Mouse (Mus musculus) 3T3-L1 (cell line): ENCODE results near the gene Slc9a6.

Source experiments
- DNase-seq: peaks from one replicate; pipeline ENCODE4 v3.0.0-alpha.2; 2015; ENCODE audit warnings: low read depth, low spot score

The Slc9a6 gene

DNA sequence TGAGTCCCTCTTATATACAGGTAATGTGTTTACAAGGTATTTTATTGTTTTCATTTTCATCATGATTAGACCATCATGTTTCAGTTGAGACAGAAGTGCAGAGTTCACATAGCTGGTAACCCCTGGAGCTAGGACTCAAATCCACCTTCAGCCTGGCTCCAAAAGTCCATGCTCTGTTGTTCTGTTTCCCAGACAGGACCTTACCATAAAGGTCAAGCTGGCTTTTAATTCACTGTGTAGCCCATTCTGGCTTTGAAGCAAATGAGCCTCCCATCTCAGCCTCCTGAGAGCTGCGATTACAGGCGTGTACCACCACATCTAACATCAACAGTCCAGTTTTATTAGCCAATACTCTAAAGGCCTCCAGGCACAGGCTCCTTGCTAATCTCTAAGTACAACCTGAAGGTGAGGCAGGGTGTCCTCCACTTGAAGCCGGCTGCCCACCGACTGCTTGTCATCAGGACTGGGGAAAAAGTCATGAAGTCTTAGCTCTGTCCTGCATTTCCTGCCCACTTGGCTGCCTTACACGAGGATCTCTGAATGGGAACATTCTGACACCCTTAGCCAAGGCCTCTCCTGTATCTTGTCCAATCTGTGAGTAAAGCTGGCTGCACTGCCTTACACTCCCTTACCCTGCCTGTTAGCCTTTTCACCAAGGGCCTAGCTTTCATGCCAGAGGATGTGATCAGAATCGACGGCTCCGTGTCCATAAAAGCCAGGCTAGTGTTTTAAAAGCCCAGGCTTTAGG is 55.8 kb downstream of the Slc9a6 start:
- no peak for DNase-seq

DNA sequence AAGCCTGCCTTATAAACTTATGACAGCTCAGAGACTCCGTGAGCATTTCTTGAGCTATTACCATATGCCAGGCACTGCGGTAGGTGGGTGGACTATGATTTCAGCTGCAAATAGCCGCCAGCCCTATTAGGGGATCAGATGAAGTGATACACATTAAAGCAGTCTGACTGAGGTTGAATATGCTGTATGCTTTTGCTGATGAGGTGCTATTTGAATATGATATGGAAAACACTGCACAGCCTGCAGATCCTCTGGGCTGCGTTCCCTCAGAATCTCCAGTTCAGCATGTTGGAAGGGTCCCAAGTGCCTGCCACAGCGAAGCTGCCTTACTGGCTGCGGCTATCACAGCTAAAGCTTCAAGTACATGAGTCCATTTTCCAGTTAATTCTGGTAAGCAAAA is 57.7 kb downstream of the Slc9a6 start:
- DNase-seq, result no peak

DNA sequence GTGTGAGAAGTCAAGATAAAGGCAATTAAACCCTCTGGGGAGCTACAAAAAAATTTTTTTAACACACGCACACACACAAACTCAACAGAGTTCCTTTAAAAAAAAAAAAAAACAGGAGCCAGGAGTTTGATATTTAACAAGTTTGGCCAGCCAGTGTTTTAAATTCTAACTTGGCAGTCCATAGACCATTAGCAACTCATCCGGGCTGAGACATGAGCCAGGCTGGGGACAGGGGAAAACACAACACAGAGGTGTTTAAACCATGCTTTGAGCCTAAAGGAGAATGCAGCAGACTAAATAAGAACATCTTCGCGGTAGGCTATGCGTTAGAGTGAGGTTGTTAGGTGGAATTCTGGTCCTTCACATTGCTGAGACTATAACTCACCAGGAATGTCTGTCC is 58.5 kb downstream of the Slc9a6 start:
- no peak for DNase-seq

DNA sequence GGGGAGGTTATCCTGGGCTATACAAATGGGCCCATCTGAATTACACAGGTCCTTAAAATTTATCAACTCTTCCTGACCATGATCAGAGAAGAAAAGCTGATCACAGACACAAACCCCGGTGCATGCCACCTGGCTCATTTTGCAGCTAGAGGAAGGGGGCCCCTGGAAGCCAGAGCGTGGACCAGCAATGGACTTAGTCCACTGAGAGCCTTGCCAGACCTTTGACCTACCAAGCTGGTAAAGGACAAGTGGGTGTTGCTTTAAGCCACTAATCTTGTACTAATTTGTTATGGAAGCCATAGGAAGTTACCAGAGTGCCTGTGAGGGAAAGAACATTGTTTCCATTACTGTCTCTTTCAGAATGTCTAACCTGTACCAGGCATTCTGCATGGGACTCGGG is 58.9 kb downstream of the Slc9a6 start:
- no peak for DNase-seq

- DNase-seq, result no peak
Observed at GRCm38 (mm10) chrX:56675556-56675955, 66.0 kb downstream of the Slc9a6 start.

GRCm38 (mm10) chrX:56677736-56678135 is 68.2 kb downstream of the Slc9a6 start:
- DNase-seq, result peak; percentile 9

DNA sequence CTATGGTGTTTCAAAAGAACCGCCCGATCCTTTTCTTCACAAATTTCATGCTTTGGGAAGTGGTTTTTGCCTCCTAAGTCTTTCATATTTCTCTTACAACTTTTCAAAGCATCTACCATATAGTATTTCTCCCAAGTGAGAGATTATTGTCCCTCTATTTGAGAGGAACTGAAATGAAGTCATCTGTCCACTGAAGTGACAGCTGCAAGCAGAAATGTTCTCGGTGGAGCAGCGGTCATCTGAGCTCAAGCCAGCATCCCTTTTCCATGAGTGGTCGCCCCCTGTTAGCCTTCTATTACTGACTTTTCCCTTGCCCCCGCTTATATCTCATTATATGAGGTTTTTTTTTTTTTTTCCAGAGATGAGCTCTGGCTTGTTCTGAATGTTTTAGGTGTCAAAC is 69.5 kb downstream of the Slc9a6 start:
- DNase-seq, result no peak

GRCm38 (mm10) chrX:56682156-56682720 is 72.7 kb downstream of the Slc9a6 start:
- DNase-seq, result peak; percentile 14

- no peak for DNase-seq
Observed at GRCm38 (mm10) chrX:56683521-56683920, 74.0 kb downstream of the Slc9a6 start.

GRCm38 (mm10) chrX:56692554-56692953 is 83.0 kb downstream of the Slc9a6 start:
- no peak for DNase-seq

DNA sequence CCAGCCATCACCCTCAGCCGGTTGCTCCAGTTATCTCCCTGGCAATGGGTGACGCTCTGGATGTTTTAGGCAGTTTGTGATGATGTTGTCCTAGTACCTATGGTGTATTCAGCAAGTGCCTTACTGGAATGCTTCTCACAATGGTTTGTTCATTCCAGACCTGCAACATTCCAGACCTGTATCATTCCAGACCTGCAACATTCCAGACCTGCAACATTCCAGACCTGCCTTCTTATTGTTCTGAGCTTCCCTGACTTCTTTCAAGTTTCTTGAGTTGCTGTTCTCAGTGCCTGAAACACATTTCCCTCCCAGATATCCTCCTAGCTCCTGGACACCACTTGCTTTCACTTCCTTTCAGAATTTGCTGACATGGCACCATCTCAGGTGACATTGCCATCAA is 85.0 kb downstream of the Slc9a6 start:
- DNase-seq, result no peak

DNA sequence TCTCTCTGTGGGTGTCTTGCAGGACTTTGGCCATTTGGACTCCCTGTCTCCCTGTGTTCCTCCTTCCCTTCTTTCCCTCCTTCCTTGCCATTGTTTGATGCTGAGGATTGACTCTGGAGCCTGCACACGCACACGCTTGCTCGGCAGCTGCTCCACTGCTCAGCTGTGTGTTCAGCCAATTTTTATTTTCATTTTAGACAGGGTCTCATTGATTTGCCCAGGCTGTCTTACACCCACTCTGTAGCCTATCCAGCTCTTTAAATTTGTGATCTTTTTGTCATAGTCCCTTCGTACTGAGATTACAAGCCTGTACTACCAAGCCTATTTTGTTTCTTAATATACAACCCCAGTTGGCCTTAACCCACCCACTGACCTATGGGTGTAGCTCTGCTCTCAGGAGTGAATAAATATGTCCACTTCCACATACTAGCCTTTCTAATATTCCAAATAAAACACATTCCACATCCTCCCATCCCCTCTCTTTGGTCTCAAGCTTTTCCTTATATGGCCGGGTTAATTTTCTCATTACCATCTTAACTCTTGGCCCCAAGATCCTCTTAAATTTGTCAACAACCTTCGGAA is 87.7 kb downstream of the Slc9a6 start:
- no peak for DNase-seq

DNA sequence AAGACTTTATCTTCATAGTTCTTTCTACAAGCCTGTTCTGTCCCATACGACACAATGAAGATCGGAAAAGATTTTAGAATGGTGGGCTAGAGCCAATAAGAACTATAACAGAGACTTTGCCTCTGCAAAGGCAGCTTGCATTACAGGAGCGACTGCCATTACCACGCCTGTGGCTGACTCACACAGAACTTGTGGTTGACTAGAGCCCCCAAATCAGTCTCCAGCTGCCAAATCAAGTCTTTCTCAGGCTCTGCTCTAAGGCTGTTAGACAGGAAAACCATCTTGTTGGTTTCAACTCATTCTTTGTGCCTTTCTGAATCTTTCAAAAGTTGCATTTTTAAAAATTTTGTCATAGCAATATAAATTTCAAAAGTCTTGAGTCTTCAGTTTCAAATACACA is 88.3 kb downstream of the Slc9a6 start:
- DNase-seq, result peak; percentile 56

DNA sequence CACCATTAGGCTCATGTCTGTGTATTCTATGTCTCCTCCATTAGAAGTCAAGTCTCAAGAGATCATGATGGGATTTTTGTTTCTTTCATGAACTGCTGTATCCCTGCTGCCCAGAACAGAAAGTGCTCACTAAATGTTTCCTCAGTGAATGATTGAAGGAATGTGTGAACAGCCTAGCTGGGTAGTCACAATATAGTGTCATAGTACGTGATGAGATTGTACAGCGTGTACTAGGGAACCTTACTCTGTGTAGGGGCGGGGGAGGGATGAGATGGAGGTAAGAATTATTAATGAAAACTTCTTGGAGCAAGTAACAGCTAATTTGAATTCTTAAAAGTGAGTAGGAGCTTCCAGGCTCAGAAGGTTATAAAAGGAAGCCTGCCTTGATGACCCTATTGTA is 91.7 kb downstream of the Slc9a6 start:
- DNase-seq, result no peak

GRCm38 (mm10) chrX:56703965-56704562 is 94.5 kb downstream of the Slc9a6 start:
- DNase-seq, result peak; percentile 23

DNA sequence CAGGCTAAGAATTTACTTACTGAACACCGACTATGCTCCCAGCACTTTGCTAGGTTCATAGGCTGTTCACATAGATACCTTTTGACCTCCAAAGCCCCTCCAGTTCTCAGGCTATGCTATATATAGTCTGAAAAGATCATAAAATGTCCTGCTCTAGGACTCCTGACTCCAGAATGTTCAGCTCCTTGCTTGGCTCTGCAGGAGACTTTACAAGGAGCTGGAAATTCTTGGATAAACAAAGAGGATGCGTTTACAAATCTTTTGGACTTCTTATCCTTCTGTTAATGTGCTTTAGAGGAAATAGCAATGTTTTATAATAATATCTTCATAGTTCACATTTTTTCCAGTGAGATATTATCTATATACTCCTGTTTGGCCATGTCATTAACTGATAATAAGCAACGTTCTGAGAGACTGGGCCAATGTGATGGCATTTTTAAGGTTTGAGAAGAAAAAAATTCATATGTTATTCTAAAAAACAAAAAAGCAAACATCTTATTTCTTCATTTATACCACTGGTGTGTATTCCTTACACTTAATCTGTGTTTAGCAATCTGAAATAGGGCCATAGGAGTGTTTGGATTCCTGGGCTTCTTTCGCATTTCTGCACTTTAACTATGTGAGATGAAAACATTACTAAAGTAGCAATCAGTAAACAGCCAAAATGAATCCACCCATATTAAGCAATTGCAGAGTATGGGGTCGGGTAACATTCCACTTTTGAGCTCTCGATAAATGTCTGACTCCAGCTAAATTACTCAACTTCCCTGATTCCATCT is 99.2 kb downstream of the Slc9a6 start:
- DNase-seq, result no peak

- no peak for DNase-seq
Observed at GRCm38 (mm10) chrX:56710522-56710921, 101.0 kb downstream of the Slc9a6 start.

- no peak for DNase-seq
Observed at GRCm38 (mm10) chrX:56712666-56713065, 103.1 kb downstream of the Slc9a6 start.
